Mouse (Mus musculus): ENCODE data around the gene Tspan5. TPM values are rescaled to one million over a fixed set of nuclear protein-coding genes. Genes with fewer than 3 reads are reported as not detected.

Tspan5 gene
- polyA plus RNA-seq, 1 experiment: 52.0 TPM

DNA sequence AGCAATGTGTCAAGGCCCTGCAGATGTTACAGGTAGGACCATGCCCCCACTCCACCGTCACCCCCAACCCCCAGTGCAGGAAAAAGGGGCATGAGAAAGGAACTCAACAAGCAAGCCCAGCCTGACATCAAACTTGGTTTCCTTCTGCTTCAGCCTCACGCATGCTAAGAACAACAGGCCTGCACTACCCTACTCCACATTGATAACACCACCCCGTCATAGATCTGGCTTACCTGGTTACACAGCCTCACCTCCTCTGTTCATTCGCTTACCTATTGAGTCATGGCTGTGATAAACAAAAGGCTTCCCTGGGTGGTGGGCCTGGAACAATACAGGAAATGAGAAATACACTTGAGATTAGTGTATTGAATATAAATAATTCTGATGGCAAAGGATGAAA lies 26.8 kb upstream of the Tspan5 start:
- TF ChIP-seq POLR2A (IDR thresholded peaks at IDR 0.05; ENCODE audit: low read depth, low read length): no peak
- no peak for TF ChIP-seq CTCF (IDR thresholded peaks at IDR 0.05; ENCODE audit: borderline replicate concordance, insufficient read depth, low read length)
- Histone ChIP-seq H3K27ac (ENCODE audit: insufficient read depth, low read length) (no peak overlapping the region), H3K4me1 (ENCODE audit: control insufficient read depth, insufficient read depth, low read length) (no peaks in the 10 kb centered on the region), H3K4me3 (ENCODE audit: insufficient read depth, low read length) (no peak overlapping the region)

DNA sequence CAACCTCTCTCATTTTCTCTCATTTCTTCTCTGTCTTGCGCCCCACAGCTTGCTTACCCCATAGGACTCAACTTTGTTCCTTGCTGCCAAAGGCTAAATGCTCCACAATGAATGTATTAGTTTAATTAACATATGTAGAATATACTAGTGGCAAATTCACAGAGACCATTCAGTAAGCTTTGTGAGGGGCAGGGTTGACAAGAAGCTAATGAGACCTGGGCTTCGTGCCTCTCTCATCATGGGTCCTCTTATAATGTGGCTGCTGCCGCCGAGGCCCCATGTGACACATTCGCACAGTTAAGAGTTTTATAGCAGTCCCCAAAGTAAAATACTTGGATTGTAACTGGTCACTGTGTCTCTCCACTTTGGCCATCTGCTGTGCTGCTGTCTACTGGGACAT lies 25.0 kb upstream of the Tspan5 start:
- Histone ChIP-seq H3K27ac (ENCODE audit: insufficient read depth, low read length) (no peak overlapping the region), H3K4me3 (ENCODE audit: insufficient read depth, low read length) (no peak overlapping the region), H3K4me1 (ENCODE audit: control insufficient read depth, insufficient read depth, low read length) (no peaks in the 10 kb centered on the region)
- TF ChIP-seq CTCF (IDR thresholded peaks at IDR 0.05; ENCODE audit: borderline replicate concordance, insufficient read depth, low read length): no peak
- TF ChIP-seq POLR2A (IDR thresholded peaks at IDR 0.05; ENCODE audit: low read depth, low read length): no peak

DNA sequence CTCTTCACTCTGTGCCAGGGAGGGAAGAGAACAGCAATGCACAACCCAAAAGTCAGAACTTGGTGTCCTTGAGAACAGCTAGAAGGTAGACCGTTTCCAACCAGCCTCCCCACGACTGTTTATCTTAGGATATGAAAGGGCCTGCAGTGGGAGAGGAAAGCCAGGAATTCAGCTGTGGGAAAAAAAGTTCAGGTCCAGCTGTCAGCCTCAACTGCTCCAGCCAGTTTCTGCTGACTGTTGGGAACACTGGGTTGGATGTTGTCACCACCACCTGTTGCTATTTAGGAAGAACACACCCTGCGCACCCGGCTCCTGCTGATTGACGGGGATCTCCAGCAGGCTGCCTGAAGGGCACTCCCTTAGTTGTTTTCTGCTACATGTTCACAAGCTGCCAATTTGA lies 19.8 kb upstream of the Tspan5 start:
- no peak for TF ChIP-seq CTCF (IDR thresholded peaks at IDR 0.05; ENCODE audit: borderline replicate concordance, insufficient read depth, low read length)
- no peak for TF ChIP-seq POLR2A (IDR thresholded peaks at IDR 0.05; ENCODE audit: low read depth, low read length)
- Histone ChIP-seq H3K4me1 (ENCODE audit: control insufficient read depth, insufficient read depth, low read length) (no peaks in the 10 kb centered on the region), H3K4me3 (ENCODE audit: insufficient read depth, low read length) (no peak overlapping the region), H3K27ac (ENCODE audit: insufficient read depth, low read length) (no peak overlapping the region)

DNA sequence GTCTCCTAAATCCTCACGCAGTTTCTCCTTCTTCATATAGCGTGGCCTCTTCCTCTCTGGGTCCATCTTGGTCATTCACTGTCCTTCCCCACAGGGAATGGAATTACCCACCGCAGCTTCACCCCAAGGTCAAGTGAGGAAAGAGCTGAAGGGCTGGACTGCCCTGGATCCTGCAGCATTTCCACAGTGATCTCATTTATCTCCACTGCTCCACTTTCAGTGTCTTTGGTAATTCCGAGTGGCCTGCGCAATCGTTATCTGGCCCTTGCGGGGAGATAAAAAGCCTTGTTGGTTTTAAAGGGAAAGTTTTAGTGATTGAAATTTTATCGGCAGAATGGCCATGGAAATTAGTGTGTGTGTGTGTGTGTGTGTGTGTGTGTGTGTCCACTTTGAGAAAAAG lies 14.4 kb upstream of the Tspan5 start:
- Histone ChIP-seq H3K27ac (ENCODE audit: insufficient read depth, low read length) (no peak overlapping the region), H3K4me1 (ENCODE audit: control insufficient read depth, insufficient read depth, low read length) (no peaks in the 10 kb centered on the region), H3K4me3 (ENCODE audit: insufficient read depth, low read length) (no peak overlapping the region)
- TF ChIP-seq POLR2A (IDR thresholded peaks at IDR 0.05; ENCODE audit: low read depth, low read length) (no peak), CTCF (IDR thresholded peaks at IDR 0.05; ENCODE audit: borderline replicate concordance, insufficient read depth, low read length) (no peak)

DNA sequence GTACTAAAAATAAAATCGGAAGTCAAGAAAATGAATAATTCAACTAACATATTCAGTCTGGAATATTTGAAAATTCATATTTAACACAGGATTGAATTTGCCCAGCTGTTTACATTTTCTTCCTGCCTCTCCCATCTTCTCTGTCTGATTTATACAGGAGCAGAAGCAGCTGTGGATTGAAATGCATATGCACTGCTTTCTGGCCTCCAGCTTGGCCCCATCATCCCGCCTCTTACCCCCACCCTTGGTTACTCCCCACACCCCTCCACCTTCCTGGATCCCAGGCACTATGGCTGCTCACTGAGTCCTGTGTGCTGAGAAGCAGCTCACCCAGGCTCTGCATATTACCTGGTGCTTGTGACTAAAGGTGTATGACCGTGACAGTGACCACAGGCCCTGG lies 13.2 kb upstream of the Tspan5 start:
- H3K4me3 ChIP-seq (ENCODE audit: insufficient read depth, low read length): no peak overlapping the region
- no peaks in the 10 kb centered on the region for H3K4me1 ChIP-seq (ENCODE audit: control insufficient read depth, insufficient read depth, low read length)
- TF ChIP-seq POLR2A (IDR thresholded peaks at IDR 0.05; ENCODE audit: low read depth, low read length) (no peak), CTCF (IDR thresholded peaks at IDR 0.05; ENCODE audit: borderline replicate concordance, insufficient read depth, low read length) (no peak)
- H3K27ac ChIP-seq (ENCODE audit: insufficient read depth, low read length): no peak overlapping the region

DNA sequence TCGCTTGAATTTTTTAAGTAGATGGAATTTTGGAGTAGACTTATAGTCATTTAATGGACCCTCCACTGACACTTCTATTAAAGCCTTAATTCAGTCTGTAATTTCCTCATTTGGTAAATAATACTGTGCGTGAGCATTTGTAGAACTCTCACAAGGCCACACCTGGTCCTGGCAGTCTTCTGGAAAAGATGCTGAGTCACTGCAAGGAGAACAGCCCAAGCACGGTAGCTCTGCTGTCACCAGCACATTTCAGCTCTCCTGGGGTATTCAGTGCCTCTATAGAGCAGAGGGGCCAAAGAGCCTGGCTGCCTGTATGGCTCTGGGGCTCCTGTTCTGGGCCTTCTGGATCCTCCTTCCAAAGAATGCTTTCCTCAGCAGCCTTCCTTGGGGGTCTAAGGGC lies 11.2 kb upstream of the Tspan5 start:
- TF ChIP-seq CTCF (IDR thresholded peaks at IDR 0.05; ENCODE audit: borderline replicate concordance, insufficient read depth, low read length): no peak
- no peak for TF ChIP-seq POLR2A (IDR thresholded peaks at IDR 0.05; ENCODE audit: low read depth, low read length)
- no peak overlapping the region for H3K4me3 ChIP-seq (ENCODE audit: insufficient read depth, low read length)
- no peak overlapping the region for H3K27ac ChIP-seq (ENCODE audit: insufficient read depth, low read length)
- no peaks in the 10 kb centered on the region for H3K4me1 ChIP-seq (ENCODE audit: control insufficient read depth, insufficient read depth, low read length)

DNA sequence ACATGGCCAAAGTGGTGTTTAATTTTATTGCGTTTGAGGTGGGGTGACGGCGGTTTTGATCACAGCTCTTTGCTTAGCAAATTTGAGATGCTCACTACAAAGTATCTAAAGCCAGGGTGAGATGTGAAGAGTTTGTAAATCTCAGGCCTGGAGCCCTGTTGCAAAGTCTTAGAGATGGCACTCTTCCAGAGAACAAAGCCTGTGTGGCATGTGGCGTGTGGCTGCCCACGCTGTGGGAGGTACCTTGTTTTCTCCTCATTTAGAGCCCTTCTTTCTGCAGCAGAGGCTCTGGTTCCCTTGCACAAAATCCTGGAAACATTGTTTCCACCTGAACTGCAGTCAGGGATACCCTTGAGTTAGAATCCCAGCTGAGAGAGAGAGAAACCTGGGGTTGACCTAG lies 6.2 kb upstream of the Tspan5 start:
- H3K4me3 ChIP-seq (ENCODE audit: insufficient read depth, low read length): no peak overlapping the region
- TF ChIP-seq POLR2A (IDR thresholded peaks at IDR 0.05; ENCODE audit: low read depth, low read length) (no peak), CTCF (IDR thresholded peaks at IDR 0.05; ENCODE audit: borderline replicate concordance, insufficient read depth, low read length) (no peak)
- H3K27ac ChIP-seq (ENCODE audit: insufficient read depth, low read length): no peak overlapping the region
- H3K4me1 ChIP-seq (ENCODE audit: control insufficient read depth, insufficient read depth, low read length): peaks cover 6% of the 10 kb centered on the region; the same call in 1 of the 2 replicates

DNA sequence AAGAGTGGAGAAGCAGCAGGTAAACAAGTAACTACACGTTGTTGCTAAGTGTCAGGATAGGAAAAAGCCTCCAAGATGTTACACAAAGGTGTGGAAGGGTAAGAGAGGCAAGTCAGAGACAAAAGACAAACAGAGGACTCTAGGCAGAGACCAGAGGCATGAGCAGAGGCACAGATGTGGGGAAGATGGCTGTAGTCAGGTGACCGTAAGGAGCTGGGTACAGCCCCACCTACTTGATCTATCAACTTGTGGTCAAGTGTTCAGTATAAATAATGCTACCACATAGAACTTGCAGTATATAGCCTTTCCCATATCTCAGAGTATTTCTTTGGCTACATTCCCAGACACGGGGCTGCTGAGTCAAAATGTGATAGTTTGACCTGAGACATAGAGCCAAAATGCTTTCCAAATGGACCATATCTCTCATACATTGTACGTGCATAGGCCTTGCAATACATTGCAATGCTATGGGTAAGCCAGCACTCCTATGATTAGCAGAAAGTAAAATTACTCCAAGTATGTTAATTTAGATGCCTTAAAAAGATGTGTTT lies 2.8 kb upstream of the Tspan5 start:
- peaks cover 6% of the 10 kb centered on the region; the same call in 1 of the 2 replicates for H3K4me1 ChIP-seq (ENCODE audit: control insufficient read depth, insufficient read depth, low read length)
- no peak overlapping the region for H3K4me3 ChIP-seq (ENCODE audit: insufficient read depth, low read length)
- TF ChIP-seq POLR2A (IDR thresholded peaks at IDR 0.05; ENCODE audit: low read depth, low read length): no peak
- no peak for TF ChIP-seq CTCF (IDR thresholded peaks at IDR 0.05; ENCODE audit: borderline replicate concordance, insufficient read depth, low read length)
- H3K27ac ChIP-seq (ENCODE audit: insufficient read depth, low read length): no peak overlapping the region

DNA sequence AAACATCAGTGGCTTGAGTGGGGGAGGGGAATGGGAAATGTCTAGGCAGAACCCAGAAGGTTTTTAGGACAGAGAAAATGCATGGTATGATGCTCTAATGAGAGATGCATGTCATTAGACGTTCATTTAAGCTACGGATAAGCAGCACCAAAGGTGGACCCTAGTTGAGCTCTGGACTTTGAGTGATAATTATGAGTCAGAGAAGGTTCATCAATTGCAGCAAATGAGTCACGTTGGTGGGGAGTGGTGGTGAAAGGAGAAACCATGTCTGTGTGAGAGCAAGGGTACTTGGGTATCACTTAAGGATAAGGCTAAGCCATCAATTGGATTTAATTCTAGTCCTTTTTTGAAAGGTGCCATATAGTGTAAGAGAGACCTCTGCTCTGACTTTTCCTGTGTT lies 1.7 kb upstream of the Tspan5 start:
- Histone ChIP-seq H3K4me3 (ENCODE audit: insufficient read depth, low read length) (no peak overlapping the region), H3K4me1 (ENCODE audit: control insufficient read depth, insufficient read depth, low read length) (peaks cover 10% of the 10 kb centered on the region), H3K27ac (ENCODE audit: insufficient read depth, low read length) (no peak overlapping the region)
- TF ChIP-seq CTCF (IDR thresholded peaks at IDR 0.05; ENCODE audit: borderline replicate concordance, insufficient read depth, low read length) (no peak), POLR2A (IDR thresholded peaks at IDR 0.05; ENCODE audit: low read depth, low read length) (no peak)

DNA sequence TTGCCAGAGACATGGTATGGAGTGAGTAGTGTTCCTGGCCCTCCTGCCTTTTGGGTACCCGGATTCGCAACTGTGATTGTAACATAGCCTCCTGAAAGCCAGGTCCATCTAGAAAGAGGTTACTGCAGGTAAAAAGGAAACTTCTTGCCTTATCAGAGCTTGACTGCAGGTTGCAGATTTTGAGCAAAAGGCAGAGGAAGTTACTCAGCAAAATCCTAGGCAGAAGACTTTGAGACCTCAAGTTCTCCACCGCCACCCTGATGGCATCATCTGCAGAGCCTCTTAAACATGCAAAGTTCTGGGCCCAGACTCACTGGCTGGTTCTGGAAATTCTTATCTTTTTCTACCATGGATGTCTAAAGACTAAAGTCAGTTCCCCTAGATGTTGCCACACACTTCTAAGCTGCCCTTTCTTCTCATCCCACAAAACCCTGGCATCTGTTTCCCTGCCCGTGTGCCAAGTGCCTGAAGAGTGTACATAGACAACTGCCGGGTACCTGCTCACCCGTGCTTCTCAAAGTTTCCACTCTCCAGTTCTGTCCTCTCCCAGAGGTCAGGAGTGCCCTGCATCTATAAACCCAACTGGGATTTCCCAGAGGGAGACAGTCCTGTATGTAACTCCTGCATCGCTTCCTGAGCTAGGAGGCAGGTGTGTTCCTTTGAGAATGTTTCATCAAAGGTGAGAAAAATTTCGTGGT lies 1.0 kb upstream of the Tspan5 start:
- Histone ChIP-seq H3K4me1 (ENCODE audit: control insufficient read depth, insufficient read depth, low read length) (peaks cover 12% of the 10 kb centered on the region), H3K4me3 (ENCODE audit: insufficient read depth, low read length) (no peak overlapping the region), H3K27ac (ENCODE audit: insufficient read depth, low read length) (no peak overlapping the region)
- TF ChIP-seq POLR2A (IDR thresholded peaks at IDR 0.05; ENCODE audit: low read depth, low read length) (no peak), CTCF (IDR thresholded peaks at IDR 0.05; ENCODE audit: borderline replicate concordance, insufficient read depth, low read length) (no peak)
